Mouse (Mus musculus): ENCODE measurements around the gene Sobp.

Gene Sobp

DNA sequence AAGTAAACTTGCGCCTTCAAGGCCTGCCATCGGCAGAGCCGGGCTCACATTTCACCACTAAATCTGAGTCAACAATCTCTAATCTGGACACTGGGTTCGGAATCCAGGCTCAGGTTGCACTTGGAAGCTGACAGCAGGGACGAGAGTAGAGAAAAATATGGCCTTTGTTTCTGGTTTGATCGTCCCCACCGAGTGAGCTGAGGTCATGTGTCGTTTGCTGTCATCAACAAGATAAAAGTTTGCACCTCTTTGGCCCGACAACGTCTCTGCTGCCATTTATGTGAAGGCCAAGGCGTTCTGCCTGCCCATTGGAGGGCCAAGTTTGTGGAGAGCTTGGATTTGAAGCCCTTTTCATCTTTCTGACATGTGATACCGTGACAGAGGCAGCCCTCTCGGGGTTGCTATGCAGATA is 178.8 kb downstream of the Sobp start:
- no peak for ATAC-seq (ENCODE audit: low TSS enrichment)

DNA sequence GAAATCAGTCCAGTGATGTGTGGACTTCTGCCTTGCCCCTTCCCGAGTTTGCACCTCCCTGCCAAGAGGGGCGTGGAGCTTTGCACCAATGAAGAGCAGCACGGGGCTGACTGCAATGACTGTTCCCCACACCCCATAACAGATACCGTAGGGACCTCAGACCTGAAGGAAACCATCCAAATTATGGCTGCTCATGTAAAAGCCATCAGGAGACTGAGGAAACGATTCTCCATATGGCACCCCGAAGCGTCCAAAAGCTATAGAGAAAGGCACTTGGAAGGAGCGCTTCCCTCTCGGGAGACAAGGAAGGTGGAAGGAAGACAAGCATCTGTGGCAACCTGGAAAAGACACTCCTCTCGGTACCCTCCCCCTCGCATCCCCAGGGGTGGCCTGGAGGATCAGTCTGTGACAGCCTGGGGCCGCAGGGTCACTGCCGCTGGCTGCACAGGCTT is 180.0 kb downstream of the Sobp start:
- ATAC-seq (ENCODE audit: low TSS enrichment): peak; percentile 68

DNA sequence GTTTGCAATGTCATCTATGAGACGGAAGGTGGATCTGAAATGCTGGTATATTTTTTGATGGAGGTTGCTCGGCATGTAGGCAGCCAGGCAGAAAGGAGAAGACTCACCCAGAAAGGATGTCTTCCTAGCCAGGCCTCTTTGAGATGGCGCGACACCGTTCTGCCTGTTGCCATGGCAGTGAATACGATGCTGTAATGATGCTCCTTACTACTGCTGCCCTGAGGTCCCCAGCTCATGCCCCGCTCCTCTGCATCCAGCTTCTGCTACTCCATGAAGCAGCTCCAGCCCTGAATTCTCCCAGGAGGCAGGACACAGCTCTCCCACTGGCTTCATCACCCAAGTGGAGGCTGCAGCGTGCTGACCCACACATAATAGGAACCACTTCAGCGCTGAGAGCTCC is 183.3 kb downstream of the Sobp start:
- no peak for ATAC-seq (ENCODE audit: low TSS enrichment)

DNA sequence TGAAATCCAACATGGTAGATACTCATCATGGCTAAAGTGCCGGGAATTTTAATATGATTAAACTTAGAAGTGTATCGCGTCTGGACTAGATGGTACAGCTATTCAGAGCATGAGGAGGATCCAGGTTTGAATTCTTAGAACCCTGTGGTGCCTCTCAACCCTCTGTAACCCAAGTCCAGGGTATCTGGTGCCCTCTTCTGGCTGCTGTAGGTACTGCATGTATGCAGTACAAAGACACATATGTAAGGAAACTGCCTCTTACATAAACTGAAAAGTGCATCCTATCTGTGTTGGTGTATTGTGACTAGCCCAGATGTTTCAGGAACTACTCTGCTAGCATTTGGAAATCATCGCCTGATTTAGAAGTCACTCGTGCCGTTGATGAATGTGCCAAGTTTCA is 184.4 kb downstream of the Sobp start:
- peak; percentile 69 for ATAC-seq (ENCODE audit: low TSS enrichment)

DNA sequence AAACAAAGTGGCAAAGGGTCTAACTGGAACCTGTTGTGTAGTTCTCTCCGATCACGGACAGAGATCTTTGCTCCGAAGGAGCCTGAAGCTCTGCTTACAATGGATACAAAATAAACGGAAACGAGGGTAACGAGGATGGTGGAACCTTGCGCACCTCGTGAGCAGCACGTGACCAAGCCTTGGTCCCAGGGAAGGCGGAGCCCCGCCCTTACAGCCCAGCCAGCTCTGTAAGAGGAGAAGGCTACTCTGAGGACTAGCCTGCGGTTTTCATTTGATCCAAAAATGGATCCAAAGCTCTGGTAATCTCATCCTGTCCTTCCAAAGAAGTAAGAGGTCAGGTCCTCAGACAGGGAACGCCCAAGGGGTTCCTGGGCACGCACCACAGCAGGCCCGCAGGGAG is 185.7 kb downstream of the Sobp start:
- ATAC-seq (ENCODE audit: low TSS enrichment): no peak

DNA sequence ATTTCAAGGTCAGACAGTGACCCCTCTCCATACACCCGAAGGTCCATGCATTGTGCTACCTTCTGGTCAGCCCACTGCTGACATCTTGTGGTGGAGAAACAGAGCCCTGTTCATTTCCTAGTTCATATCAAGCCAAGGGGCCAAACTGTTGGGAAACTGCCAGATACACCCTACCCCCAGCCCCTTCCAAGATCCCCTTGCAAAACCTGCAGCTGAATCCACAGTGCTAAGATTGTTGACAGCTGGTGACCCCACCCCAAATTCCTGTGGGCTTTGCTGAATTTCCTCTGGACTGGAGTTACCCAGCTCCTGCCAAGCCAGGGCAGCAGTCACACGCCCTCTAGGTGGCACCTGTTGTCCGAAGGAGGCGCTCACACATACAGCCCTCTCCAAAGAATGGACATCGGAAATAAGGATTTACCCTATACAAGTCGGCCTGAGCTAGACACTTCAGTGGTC is 186.7 kb downstream of the Sobp start:
- no peak for ATAC-seq (ENCODE audit: low TSS enrichment)

DNA sequence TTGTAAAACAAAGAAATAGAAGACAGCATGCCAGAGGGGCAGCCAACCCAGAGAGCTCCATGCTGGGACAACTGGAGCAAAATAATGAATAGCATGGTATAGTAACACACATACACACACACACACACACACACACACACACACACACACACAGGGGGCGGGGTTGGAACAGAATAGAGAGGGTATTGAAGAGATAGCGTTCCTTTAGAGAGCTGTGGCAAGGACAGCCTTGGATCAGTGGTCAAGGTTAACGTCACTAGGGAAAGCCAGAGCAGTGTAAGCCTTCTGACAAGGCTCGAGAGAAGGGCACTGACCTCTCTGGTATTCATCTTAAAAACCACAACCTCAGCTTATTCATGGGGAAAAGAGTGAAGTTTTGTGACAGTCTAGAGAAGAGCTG is 189.4 kb downstream of the Sobp start:
- no peak for ATAC-seq (ENCODE audit: low TSS enrichment)

DNA sequence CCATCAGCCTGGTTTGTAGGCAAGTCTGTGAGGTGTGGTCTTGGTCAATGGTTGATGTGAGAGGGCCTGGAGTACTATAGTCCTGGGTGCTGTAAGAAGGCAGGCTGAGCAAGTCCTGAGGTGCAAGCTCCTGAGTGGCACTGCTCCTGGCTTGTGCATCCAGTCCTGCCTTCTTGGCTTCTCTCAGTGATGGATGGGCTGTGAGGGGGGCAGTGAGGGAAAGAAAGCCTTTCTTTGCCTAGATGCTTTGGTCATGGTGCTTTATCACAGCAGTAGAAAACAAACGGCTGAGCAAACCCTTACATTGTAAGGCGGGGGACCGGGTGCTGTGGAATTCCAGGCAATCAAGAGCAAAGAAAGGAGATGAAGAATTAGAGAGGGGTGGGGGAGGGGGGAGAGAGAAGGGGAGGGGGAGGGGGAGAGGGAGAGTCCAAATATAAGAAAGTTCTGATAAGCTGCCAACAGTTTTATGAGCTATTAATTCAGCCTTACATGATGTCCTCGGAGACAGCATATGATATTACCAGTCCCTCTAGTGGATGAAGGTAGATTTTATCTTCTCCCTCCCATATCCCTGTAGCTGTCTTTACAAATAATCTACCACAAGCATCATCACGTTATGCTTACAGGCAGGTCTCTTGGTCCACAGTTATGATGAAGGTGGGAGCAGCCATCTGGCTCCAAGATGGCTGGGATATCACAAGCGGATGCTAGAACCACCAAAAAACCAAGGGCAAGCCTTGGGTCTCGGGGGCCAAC is 193.2 kb downstream of the Sobp start:
- peak; percentile 67; the same call in 1 of the 2 replicates for ATAC-seq (ENCODE audit: low TSS enrichment)

DNA sequence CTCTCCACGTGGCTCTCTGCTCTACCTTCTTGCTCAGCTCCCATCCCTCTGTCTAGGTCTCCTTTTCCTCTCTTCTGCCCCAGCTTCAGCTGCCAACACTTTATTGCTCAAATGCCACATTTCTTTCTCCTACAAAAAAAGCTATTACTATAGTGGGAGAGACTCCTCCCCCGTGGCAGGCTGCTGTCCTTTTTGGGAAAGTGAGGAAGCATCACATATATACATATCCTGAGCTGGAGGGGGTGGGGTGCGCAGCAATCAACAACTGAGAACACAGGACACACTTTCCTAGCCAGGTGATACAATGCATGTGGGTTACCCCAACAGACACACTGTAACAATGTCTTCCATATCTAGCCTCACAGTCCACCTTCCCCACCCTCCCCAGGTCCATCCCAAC is 196.0 kb downstream of the Sobp start:
- peak; percentile 55 for ATAC-seq (ENCODE audit: low TSS enrichment)

DNA sequence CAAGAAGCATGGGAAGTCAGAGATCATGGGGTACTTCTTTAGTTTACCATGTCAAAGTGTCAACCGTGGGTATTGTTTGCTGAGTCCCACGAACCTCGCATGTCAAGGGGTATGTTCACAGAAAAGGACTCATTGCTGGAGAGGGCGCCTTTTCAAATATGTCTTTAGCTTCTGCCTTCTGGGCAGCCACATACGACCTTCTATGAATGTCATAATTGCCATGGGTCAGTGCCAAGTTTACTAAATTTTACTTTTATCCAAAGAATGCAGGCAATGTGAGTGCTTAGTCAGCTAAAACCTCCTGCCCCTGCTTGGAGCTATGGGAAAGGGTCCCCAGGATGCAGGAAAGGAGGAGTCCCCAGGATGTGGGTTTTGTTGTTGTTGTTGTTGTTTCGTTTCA is 197.8 kb downstream of the Sobp start:
- no peak for ATAC-seq (ENCODE audit: low TSS enrichment)

DNA sequence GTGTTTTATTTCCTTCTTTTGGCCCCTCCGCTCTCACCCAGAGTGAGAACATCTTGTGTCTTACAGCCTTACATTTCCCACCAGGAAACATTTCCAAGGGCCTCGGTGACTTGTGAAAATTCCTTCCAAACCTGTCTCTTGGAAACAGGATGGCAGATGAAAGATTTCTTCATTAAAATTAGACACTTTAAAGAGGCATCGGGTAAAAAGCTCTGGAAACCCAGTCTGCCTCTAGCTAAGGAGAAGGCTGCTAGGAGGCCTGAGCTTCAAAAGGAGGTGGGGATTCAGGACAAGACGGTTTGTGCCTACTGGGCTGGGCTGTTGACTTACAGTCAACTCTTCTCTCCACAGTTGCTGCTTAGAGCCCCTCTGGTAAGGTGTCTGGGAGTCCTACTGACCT is 200.8 kb downstream of the Sobp start:
- ATAC-seq (ENCODE audit: low TSS enrichment): peak; percentile 64

DNA sequence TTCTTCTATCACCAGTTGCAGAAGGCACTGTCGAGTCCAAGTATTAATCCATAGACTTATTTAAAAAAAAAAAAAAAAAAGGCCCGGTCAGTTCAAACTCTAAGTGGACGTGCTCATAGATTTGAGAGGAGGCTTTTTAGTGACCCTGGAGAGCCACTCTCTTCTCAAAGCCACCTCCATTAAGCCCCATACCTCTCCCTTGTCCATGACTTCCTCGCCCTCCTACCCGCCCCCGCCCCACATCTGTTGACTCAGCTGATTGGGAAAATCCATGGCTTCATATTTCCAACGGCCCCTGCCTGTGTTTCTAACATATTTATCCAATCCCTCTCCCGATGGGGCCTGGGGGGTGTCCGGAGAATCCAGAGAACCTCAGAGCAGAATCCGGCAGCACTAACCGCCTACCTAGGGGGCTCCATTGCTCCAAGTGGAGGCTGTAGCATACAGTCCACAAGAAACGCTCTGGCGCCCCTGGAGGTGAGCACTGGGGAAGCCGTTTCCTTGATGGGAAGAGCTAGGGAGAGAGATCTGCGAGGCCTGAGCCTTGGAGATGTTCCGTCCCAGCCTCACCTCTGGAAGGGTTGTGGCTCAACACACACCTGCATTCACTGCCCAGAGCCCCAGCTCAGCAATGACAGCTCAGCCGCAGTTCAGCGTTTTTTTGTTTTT is 201.7 kb downstream of the Sobp start:
- ATAC-seq (ENCODE audit: low TSS enrichment): peak; percentile 88

DNA sequence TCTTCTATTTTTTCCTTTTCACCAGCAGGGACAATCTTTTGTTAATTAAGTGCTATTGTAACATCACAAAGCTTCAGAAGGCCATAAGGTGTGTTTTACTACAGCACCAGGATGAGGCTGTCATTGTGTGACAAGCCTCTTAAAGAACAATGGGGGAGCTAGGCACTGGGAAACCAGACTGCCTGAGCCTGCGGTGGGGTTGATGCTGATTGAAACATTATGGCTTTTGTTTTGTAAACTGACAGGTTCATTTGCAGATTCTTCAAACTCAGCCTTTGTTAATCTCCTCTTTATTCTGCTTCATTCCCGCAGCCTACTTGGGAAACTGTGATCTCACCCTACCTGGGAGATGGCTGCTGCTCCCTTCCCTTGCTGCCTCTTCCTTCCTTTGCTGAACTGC is 206.0 kb downstream of the Sobp start:
- ATAC-seq (ENCODE audit: low TSS enrichment): no peak

DNA sequence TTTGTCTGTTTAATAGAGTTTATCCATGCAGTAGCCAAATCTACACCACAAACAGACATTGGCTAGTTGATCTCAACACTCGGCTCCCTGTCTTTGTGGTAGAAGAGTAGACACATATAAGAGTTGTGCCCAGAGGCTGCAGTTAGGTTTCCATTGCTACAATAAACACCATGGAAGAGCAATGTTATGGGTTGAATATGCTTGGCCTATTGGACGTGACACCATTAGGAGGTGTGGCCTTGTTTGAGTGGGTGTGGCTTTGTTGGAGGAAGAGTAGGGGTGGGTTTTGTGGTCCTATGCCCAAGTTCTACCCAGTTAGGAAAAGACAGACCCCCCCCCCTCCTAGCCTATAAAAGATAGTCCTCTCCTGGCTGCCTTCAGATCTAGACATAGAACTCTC is 211.3 kb downstream of the Sobp start:
- ATAC-seq (ENCODE audit: low TSS enrichment): no peak

DNA sequence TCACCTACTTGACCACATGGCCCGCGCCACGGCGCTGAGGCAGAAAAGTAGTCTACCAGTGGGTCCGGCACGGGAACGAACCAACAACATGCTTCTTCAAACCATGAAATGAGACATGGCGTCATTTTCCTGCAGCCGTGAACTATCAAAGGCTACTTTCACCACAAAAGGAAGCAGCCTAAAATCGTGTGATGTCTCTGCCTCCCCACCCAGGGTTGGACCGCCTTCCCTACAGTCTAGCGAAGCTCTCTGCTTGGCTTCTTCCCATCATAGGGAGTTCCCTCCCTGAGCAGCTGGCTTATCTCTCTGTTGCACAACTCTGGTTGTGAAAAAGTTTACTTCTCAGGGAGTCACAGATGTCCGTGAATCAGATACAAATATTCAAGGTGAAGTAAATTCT is 211.7 kb downstream of the Sobp start:
- no peak for ATAC-seq (ENCODE audit: low TSS enrichment)

DNA sequence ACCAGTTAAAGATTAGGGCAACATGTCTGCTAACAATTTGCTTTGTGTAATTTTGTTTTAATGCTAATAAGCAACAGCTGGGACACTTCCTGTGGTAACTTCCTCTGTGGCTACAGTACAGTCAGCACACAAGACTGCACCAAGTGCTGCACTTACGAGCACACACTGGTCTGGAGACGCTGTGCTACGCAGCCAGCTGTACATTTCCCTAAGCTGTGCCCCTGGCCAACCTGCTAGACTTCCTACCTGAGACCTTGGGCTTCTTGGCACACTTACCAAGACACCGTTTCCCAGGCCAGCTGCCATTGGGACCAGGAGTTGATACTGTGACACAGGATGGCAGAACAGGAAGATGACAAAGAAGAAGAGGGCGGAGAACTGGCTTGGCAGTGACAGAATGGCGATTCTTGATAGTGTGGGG is 212.1 kb downstream of the Sobp start:
- ATAC-seq (ENCODE audit: low TSS enrichment): no peak

DNA sequence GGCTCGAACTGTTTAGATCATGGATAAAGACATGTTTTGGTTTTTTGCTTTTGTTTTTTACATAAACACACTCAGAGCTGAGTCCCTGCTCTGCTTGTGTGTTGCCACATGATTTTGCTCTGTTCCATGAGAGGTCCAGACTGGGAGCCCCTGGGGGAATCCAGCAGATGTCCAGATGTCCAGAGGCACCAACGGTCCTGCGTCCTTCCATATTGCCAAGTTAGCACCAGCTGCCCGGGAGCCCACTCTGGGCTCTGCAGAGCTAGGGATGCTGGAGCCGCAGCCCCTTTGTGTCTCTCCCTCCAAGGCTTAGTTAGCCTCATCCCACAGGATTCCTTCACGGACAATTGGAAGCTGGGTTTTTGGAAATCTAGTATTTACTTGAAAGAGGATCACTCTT is 212.6 kb downstream of the Sobp start:
- no peak for ATAC-seq (ENCODE audit: low TSS enrichment)

DNA sequence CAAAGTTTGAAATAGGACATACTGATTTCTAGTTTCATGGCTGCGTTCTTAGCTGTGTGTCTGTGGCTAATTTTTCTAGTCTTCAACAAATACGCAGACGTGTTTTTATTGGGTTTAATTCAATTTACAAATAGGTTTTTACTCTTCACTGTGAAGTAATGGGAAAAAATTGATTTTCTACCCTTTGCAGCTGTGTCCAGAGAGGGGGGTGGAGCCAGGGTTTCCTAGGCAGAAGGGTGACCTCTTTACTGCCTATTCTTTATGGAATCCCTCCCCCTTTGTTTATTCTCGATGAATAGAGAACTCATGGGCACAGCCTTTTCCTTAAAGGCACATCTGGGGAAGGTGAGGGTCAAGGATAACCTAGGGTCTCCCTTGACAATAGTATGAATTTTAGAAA is 215.6 kb downstream of the Sobp start:
- no peak for ATAC-seq (ENCODE audit: low TSS enrichment)

DNA sequence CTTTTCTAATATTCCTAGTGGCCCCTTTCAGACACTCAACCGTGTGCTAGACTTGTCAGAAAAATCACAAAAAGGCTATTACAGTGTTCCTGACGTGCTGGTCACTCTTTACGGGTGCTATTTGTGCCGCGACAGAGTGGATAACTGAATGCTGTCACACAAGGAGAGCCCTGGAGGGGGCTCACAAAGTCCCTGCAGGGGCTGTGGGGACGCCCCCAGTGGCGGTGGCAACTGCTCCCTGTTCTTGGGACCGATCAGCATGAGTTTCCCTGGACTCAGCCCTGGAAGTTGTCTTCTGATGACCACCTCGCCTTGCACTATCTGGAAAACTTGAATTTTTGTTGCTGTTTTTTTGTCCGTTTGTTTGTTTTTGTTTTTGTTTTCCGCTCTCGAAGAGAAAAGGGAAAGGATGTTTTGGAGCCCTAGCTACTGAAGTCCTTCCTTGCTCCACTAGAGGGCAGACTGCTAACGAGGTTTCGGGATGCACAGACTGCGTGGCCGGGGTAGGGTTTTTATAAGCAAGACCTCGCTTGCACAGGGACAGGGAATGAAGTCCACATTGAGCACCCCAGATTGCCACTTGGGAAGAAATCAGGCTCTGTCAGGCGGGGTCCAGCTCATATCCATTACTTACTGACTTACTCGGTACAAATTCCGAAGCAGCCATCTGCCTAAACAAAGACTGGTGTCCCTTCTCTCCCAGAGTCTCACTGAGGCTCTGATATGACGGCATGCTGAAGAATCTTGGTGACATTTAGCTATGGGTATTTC is 216.3 kb downstream of the Sobp start:
- ATAC-seq (ENCODE audit: low TSS enrichment): peak; percentile 93

DNA sequence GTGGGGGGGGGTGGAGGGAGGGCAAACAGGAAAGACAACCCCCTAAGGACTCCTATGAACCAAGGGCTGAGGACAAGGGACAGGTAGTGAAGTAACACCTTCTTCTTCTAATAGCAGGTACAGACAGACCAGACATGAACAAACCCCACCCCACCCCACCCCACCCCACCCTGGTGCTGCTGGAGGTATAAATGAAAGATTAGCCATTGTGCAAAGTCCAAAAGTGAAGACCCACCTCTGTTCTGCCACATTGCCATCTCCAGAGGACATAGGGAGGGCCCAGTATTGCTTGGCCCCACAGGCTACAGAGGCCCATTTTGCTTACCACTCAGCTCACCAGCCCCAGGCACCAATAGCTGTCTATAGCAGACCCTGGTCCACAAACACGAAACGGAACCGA is 219.1 kb downstream of the Sobp start:
- ATAC-seq (ENCODE audit: low TSS enrichment): no peak

DNA sequence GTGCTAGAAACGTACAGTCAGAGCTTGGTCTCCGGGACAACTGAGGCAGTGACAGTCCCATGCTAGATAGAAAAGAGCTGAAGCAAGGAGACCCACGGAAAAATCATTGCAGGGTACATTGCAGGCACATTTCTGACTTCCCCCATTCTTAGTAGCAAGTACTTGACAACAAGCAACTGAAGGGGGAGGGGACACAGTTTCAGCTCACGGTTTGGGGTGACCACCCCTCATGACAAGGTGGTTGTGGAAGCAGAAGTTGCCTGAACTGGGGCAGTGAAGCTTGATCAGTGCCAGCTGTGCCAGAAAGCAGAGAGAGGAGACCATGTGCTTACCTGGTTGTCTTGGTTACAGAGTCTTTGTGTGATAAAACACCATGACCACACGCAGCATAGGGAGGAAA is 220.7 kb downstream of the Sobp start:
- ATAC-seq (ENCODE audit: low TSS enrichment): no peak
